ENCODE assay signal across 10 mouse cellular contexts in genomic region chr2:180051986-180052733, GRCm38 (mm10). TPM values are rescaled to one million over a fixed set of nuclear protein-coding genes. Genes with fewer than 3 reads are reported as not detected.
A peak's percentile ranks its signal among the peaks of the same experiment; 100 is the strongest.
DNase-seq lines count a peak whose midpoint lies in the region; ATAC-seq and TF ChIP-seq lines count a peak whose summit lies in the region.
"Had no signal": no experiment of that assay in that cellular context is flagged by ENCODE, and none has a peak within 500 bp of the region (broad histone marks: within the 10 kb centered on the region; RNA-seq: fewer than 3 reads in every experiment).

No protein-coding gene starts in this region.

- TF ChIP-seq EP300 in stomach, postnatal 0 days (optimal IDR thresholded peaks at IDR 0.05) = no peak

- peak; percentile 91 for DNase-seq in heart, adult 11 months
- DNase-seq in heart, adult 9 months (ENCODE audit: low spot score in 2 of 2) = no peak
- DNase-seq in testis, postnatal 10 days (ENCODE audit: low spot score) = no peak
- peak; percentile 24 for DNase-seq in hindbrain, postnatal 0 days (ENCODE audit: low spot score)
- DNase-seq in stomach, postnatal 0 days (ENCODE audit: low spot score) = peak; percentile 39
- no peak for DNase-seq in right cerebral cortex, postnatal 4 days
- no peak for DNase-seq in c-Kit-positive CD71-positive TER-119-positive erythroid progenitor cells, embryonic 14.5 days (ENCODE audit: low spot score)

- TF ChIP-seq CTCF in testis, adult 2 months (IDR thresholded peaks at IDR 0.05; ENCODE audit: control insufficient read depth, insufficient read depth, insufficient replicate concordance, low read depth, low read length) = peak; percentile 22; the same call in 1 of the 2 replicates
- peak; percentile 58 for TF ChIP-seq CTCF in hindbrain, postnatal 0 days (IDR thresholded peaks at IDR 0.05; ENCODE audit: low read depth)
- peak; percentile 65 for TF ChIP-seq CTCF in stomach, postnatal 0 days (IDR thresholded peaks at IDR 0.05; ENCODE audit: low read depth)

- H3K36me3 ChIP-seq in testis, adult 2 months (ENCODE audit: control insufficient read depth, insufficient read depth, low read length) = no peaks in the 10 kb centered on the region
- peaks cover 32% of the 10 kb centered on the region for H3K36me3 ChIP-seq in hindbrain, postnatal 0 days (ENCODE audit: insufficient read depth, low read length)
- peaks cover 8% of the 10 kb centered on the region for H3K36me3 ChIP-seq in stomach, postnatal 0 days (ENCODE audit: control insufficient read depth, insufficient read depth, low read length)

- H3K9ac ChIP-seq in hindbrain, postnatal 0 days (replicated peaks; ENCODE audit: low read length) = no peak overlapping the region
- H3K9ac ChIP-seq in stomach, postnatal 0 days (ENCODE audit: low read length) = no peak overlapping the region

- no peak overlapping the region for H3K4me3 ChIP-seq in testis, adult 2 months (ENCODE audit: control insufficient read depth, low read depth, low read length)
- H3K4me3 ChIP-seq in hindbrain, postnatal 0 days (ENCODE audit: low read length) = no peak overlapping the region
- no peak overlapping the region for H3K4me3 ChIP-seq in stomach, postnatal 0 days (ENCODE audit: low read depth, low read length)
- H3K4me3 ChIP-seq: megakaryocyte, embryonic 14.5 days had no signal

- H3K4me2 ChIP-seq in hindbrain, postnatal 0 days (ENCODE audit: low read depth, low read length) = no peak overlapping the region
- H3K4me2 ChIP-seq in stomach, postnatal 0 days (replicated peaks; ENCODE audit: low read depth) = no peak overlapping the region

- no peaks in the 10 kb centered on the region for H3K9me3 ChIP-seq in hindbrain, postnatal 0 days (ENCODE audit: low read length)
- H3K9me3 ChIP-seq in stomach, postnatal 0 days (ENCODE audit: control insufficient read depth, low read length) = no peaks in the 10 kb centered on the region

- H3K4me1 ChIP-seq in testis, adult 2 months (ENCODE audit: control insufficient read depth, insufficient read depth, low read length) = no peaks in the 10 kb centered on the region
- H3K4me1 ChIP-seq in hindbrain, postnatal 0 days (ENCODE audit: insufficient read depth, low read length) = no peaks in the 10 kb centered on the region
- H3K4me1 ChIP-seq in stomach, postnatal 0 days (replicated peaks; ENCODE audit: control insufficient read depth, insufficient read depth) = no peaks in the 10 kb centered on the region

- TF ChIP-seq POLR2A in testis, adult 2 months (IDR thresholded peaks at IDR 0.05; ENCODE audit: control insufficient read depth, low read depth, low read length) = no peak

- WGBS in hindbrain, postnatal 0 days = 90% methylated on average over 14 of the region's 14 CpGs
- 89% methylated on average over 14 of the region's 14 CpGs for WGBS in stomach, postnatal 0 days

- H3K27me3 ChIP-seq in testis, adult 2 months (ENCODE audit: control insufficient read depth, insufficient read depth, low read length) = no peaks in the 10 kb centered on the region
- H3K27me3 ChIP-seq in hindbrain, postnatal 0 days (ENCODE audit: insufficient read depth, low read length) = no peaks in the 10 kb centered on the region
- no peaks in the 10 kb centered on the region for H3K27me3 ChIP-seq in stomach, postnatal 0 days (ENCODE audit: control insufficient read depth, insufficient read depth, low read length)

- H3K27ac ChIP-seq in testis, adult 2 months (ENCODE audit: control insufficient read depth, insufficient read depth, low read depth, low read length) = no peak overlapping the region
- no peak overlapping the region for H3K27ac ChIP-seq in hindbrain, postnatal 0 days
- no peak overlapping the region for H3K27ac ChIP-seq in stomach, postnatal 0 days (replicated peaks)

- ATAC-seq in hindbrain, postnatal 0 days = no peak
- ATAC-seq in stomach, postnatal 0 days (ENCODE audit: low FRiP score, low TSS enrichment) = no peak

RNA-seq across cellular contexts. Expression of gene Ss18l1, which starts 9.9 kb away (rescaled TPM):
- 4.0 TPM in 2 replicates for polyA plus RNA-seq in testis, adult 2 months (2012; rRNA removed)
- total RNA-seq in hindbrain, postnatal 0 days (2014; rRNA removed) = 80.7 and 100 TPM in 2 replicates
- 34.2 and 37.2 TPM in 2 replicates for polyA plus RNA-seq in hindbrain, postnatal 0 days (2015; fragmentation: Nextera tagmentation; extraction: Ambion mirVana)
- polyA plus RNA-seq in stomach, postnatal 0 days (2015; fragmentation: Nextera tagmentation; extraction: Ambion mirVana) = 1.4 TPM in 2 replicates

RNA-seq across cellular contexts. Expression of gene Psma7, which starts 9.9 kb away (rescaled TPM):
- polyA plus RNA-seq in testis, adult 2 months (2012; rRNA removed) = 38.5 and 42.6 TPM in 2 replicates
- 196 and 230 TPM in 2 replicates for total RNA-seq in hindbrain, postnatal 0 days (2014; rRNA removed)
- 585 TPM in 2 replicates for polyA plus RNA-seq in hindbrain, postnatal 0 days (2015; fragmentation: Nextera tagmentation; extraction: Ambion mirVana)
- polyA plus RNA-seq in stomach, postnatal 0 days (2015; fragmentation: Nextera tagmentation; extraction: Ambion mirVana) = 469 and 490 TPM in 2 replicates

RNA-seq across cellular contexts. Expression of gene Mtg2, which starts 18.2 kb away (rescaled TPM):
- 7.0 and 7.8 TPM in 2 replicates for polyA plus RNA-seq in testis, adult 2 months (2012; rRNA removed)
- total RNA-seq in hindbrain, postnatal 0 days (2014; rRNA removed) = 17.2 and 17.3 TPM in 2 replicates
- 23.3 and 23.9 TPM in 2 replicates for polyA plus RNA-seq in hindbrain, postnatal 0 days (2015; fragmentation: Nextera tagmentation; extraction: Ambion mirVana)
- 13.9 and 14.0 TPM in 2 replicates for polyA plus RNA-seq in stomach, postnatal 0 days (2015; fragmentation: Nextera tagmentation; extraction: Ambion mirVana)

RNA-seq across cellular contexts. Expression of gene Lsm14b, which starts 27.4 kb away (rescaled TPM):
- polyA plus RNA-seq in testis, adult 2 months (2012; rRNA removed) = 31.8 and 33.7 TPM in 2 replicates
- total RNA-seq in hindbrain, postnatal 0 days (2014; rRNA removed) = 88.2 and 102 TPM in 2 replicates
- 21.0 and 21.3 TPM in 2 replicates for polyA plus RNA-seq in hindbrain, postnatal 0 days (2015; fragmentation: Nextera tagmentation; extraction: Ambion mirVana)
- polyA plus RNA-seq in stomach, postnatal 0 days (2015; fragmentation: Nextera tagmentation; extraction: Ambion mirVana) = 3.8 and 3.9 TPM in 2 replicates

RNA-seq across cellular contexts. Expression of gene Hrh3, which starts 52.1 kb away (rescaled TPM):
- 5.1 and 5.9 TPM in 2 replicates for polyA plus RNA-seq in testis, adult 2 months (2012; rRNA removed)
- total RNA-seq in hindbrain, postnatal 0 days (2014; rRNA removed) = 5.9 and 11.4 TPM in 2 replicates
- 3.4 and 3.6 TPM in 2 replicates for polyA plus RNA-seq in hindbrain, postnatal 0 days (2015; fragmentation: Nextera tagmentation; extraction: Ambion mirVana)
- polyA plus RNA-seq in stomach, postnatal 0 days (2015; fragmentation: Nextera tagmentation; extraction: Ambion mirVana) = 0.05 TPM in 1 of 2 replicates, not detected in the other
- total RNA-seq: heart, postnatal 14 days had no signal

Comparison
In these comparisons a context has a peak if more than half of its experiments do, and no peak if none do; other contexts are left out.
1. DNase-seq: peak in heart, adult 11 months (single experiment), hindbrain, postnatal 0 days (single experiment) and stomach, postnatal 0 days (single experiment); none in heart, adult 9 months (0 of 2), testis, postnatal 10 days (single experiment), right cerebral cortex, postnatal 4 days (single experiment) and c-Kit-positive CD71-positive TER-119-positive erythroid progenitor cells, embryonic 14.5 days (single experiment).
2. RNA of gene Psma7, which starts 9.9 kb away (polyA plus RNA-seq): 585 TPM in hindbrain, postnatal 0 days and 469 to 490 TPM in stomach, postnatal 0 days; 38.5 to 42.6 TPM in testis, adult 2 months; every median in the first group is over 10 times any median in the second.
3. Peak in every context shown above with its lines, with median percentiles within 50 percentile points of each other: CTCF ChIP-seq.